Mouse (Mus musculus) E14TG2a.4 (cell line): Measurements from ENCODE around the gene Ap1ar.

Experiments
- CTCF ChIP-seq: conservative IDR thresholded peaks from 2 replicates; pipeline ENCODE4 v1.5.1; 2014; ENCODE audit warnings: low read length
- POU5F1 ChIP-seq: IDR thresholded peaks from 2 replicates; pipeline ENCODE4 v1.6.1; 2014; ENCODE audit warnings: low read length, borderline replicate concordance

DNA sequence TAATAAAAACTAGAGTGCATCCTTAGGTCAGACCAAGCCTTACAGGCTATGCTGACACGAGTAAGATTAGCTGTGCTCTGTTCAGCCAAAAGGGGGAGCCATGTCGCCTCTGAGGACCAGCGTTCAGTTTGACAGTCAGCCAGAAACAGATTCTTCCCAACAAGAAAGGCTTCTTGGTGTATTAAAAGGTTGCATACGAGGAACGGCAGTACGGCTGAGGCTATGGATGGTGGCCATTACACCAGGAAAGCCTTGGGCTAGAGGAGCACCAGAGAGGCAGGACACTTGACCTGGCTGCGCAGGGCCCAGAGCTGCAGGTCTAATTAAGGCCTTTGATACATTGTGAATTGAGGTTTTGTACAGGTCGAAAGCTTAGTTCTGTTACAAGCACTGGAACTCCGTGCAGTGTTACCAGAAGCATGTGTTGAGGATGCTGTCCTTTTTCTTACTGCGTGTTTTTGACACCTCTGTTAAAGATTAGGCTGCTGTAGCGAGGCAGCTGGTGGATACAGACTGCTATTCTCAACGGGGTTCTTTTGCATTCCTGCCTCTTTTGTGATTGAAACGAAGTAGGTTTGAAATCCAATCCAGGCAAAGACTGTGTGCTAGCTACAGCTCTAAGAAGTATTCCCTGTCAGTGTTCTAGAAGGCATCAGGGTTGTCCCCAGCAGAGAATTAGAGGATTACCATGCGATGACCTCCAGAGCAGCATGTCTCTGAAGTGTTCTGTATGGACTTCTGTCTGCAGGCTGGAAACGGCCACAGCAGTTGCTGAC lies 16.3 kb upstream of the Ap1ar start:
- peak; percentile 49 for TF ChIP-seq CTCF
- no peak for TF ChIP-seq POU5F1
